Mouse (Mus musculus) forebrain, embryonic 10.5 days (tissue): ENCODE measurements around the gene Rasgrf1. TPM values are rescaled to one million over a fixed set of nuclear protein-coding genes. Genes with fewer than 3 reads are reported as not detected.

ENCODE experiments used
- DNase-seq: peaks from one replicate; pipeline ENCODE4 v3.0.0-alpha.2; 2017; ENCODE audit warnings: low spot score; ENCODE audit errors: extremely low spot score
- H3K27ac ChIP-seq: fragments of 300-500 bp; sonication (generic); 2 replicates; pipeline ENCODE4 v1.5.1; 2016; ENCODE audit warnings: mild to moderate bottlenecking
- H3K27me3 ChIP-seq: fragments of 300-500 bp; sonication (generic); 2 replicates; pipeline ENCODE4 v1.6.1; 2016; ENCODE audit warnings: mild to moderate bottlenecking; ENCODE audit not compliant: poor library complexity, severe bottlenecking
- H3K36me3 ChIP-seq: fragments of 300-500 bp; sonication (generic); replicated peaks from 2 replicates; pipeline ENCODE4 v1.6.1; 2016; ENCODE audit warnings: mild to moderate bottlenecking, moderate library complexity
- H3K4me1 ChIP-seq: fragments of 300-500 bp; sonication (generic); 2 replicates; pipeline ENCODE4 v1.6.1; 2016
- H3K4me3 ChIP-seq: fragments of 300-500 bp; sonication (generic); 2 replicates; pipeline ENCODE4 v1.5.1; 2016; ENCODE audit warnings: mild to moderate bottlenecking, moderate library complexity
- H3K9me3 ChIP-seq: fragments of 300-500 bp; sonication (generic); 2 replicates; pipeline ENCODE4 v1.6.1; 2016; ENCODE audit warnings: mild to moderate bottlenecking, moderate library complexity
- WGBS: fragments of 180-500 bp; shearing (Covaris S2); methylation state at CpG from one replicate; pipeline ENCODE4 v1.1.7; 2016; 5-methylcytosine and 5-hydroxymethylcytosine counted together
- polyA plus RNA-seq: library from polyadenylated mRNA; unstranded; fragments of >200 nt; fragmentation: Nextera tagmentation; extraction: Ambion mirVana; gene quantifications from 2 replicates; pipeline ENCODE4 v1.2.1, GENCODE M21; 2016

Gene Rasgrf1
- polyA plus RNA-seq, 1 experiment from 2014 or later: not detected

DNA sequence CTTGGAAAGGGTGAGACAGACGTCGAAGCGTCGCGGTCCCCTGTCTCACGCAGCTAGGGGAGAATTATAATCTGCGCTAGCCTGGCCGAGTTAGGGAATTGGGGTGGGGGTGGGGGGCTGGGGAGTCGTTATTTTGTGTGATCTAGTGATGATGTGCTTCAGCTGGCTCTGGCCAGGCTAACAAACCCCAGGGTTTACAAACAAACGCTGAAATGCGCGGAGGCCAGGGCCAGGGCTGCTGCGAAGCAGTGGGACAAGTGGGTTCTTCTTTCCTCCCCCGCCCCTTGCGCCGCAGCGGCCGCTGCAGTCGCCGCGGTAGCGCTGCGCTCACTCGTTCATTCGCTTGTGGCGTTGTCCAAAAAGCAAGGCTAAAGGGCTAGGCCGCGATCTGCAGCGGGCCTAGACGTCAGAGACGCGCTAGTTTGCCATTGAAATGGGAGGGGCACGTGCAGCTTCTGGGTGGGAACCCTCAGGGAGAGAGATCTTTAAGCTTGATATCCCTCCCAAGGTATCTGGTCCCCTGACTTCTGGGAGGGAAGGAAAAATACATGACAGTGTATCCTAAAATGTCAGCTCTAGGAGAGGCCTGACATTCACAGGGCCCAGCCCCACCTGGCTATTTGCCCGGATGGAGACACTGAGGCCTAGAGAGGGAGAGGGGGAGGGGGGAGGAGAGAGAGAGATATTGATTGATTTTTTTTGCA, 1.2 kb downstream of the Rasgrf1 start:
- Histone ChIP-seq H3K36me3 (no peaks in the 10 kb centered on the region), H3K4me3 (peak overlapping the region; percentile 58), H3K27me3 (peaks cover 95% of the 10 kb centered on the region), H3K27ac (no peak overlapping the region), H3K9me3 (no peaks in the 10 kb centered on the region), H3K4me1 (peaks cover 32% of the 10 kb centered on the region)
- WGBS: 1% methylated on average over 34 of the region's 34 CpGs
- DNase-seq: peak; percentile 33

DNA sequence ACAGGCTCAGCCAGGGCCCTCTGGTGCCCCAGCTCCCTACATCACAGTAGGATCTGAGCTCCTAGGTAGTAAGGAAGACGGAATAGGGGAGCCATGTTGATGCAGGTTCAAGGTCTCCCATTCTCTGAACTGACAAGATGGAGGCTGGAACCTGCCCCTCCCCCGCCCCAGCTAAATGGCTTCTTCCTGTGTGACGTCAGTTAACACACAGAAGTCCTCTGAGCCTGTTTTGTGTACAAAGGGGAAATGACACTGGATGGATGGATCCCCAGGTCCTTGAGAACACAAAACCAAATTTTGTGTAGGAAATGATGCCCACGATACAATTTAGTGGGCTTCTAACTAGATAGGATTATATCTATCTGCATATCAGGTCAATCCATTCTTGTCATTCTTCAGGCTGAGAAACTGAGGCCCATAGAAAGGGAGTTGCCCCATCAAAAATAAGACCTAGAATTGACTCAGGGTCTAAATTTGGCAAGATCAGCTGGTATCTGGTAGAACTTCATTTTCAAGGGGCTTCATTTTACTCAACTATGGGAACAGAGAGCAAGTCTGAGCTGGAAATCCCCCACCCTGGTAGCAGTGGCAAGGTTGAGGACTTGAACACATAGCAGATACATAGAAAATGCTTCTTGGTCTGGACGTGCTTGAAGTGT, 2.3 kb downstream of the Rasgrf1 start:
- Histone ChIP-seq H3K27ac (no peak overlapping the region), H3K36me3 (no peaks in the 10 kb centered on the region), H3K4me3 (no peak overlapping the region), H3K9me3 (no peaks in the 10 kb centered on the region), H3K27me3 (peaks cover 84% of the 10 kb centered on the region), H3K4me1 (peaks cover 32% of the 10 kb centered on the region)
- 76% methylated on average over 5 of the region's 5 CpGs for WGBS
- no peak for DNase-seq

DNA sequence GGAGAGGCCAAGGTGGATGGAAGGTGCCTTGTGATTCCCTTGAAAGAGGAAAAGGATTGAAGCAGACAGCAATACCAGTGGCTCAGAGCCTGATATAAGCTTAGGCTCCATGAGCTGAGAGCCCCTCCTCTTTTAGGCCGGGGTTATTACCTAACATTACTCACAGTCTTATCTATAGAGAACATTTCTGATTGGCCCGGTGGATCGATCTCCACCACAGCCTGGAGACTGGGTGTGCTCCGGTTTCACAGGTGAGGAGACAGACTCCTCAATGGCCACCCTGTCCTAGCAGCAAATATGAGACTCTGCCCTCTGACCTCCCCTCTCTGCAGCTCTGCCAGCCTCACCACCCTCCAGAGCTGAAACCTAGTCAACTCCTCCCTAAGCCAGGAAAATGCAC, 3.4 kb downstream of the Rasgrf1 start:
- WGBS: 75% methylated on average over 4 of the region's 4 CpGs
- no peak overlapping the region for H3K27ac ChIP-seq
- peaks cover 31% of the 10 kb centered on the region for H3K4me1 ChIP-seq
- H3K27me3 ChIP-seq: peaks cover 73% of the 10 kb centered on the region
- no peaks in the 10 kb centered on the region for H3K36me3 ChIP-seq
- DNase-seq: no peak
- H3K9me3 ChIP-seq: no peaks in the 10 kb centered on the region
- no peak overlapping the region for H3K4me3 ChIP-seq

DNA sequence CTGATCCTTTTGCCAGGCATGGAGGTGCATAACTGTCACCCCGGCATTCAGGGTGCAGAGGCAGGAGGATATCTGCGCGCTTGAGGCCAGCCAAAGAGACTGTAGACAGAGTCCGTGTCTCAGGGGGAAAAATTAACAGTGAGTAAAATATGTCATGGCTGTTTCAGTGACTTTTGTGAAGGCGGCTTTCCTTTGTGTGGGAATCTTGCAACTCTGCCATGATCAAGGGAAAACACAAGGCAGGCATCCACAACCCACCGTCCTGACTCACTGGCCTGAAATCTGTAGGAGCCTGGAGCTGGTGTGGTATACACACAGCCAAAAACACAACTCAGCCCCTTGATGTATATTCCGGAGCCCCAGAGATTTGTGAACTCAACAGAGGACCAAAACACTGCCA, 6.8 kb downstream of the Rasgrf1 start:
- Histone ChIP-seq H3K36me3 (no peaks in the 10 kb centered on the region), H3K27ac (no peak overlapping the region), H3K9me3 (no peaks in the 10 kb centered on the region), H3K4me1 (no peaks in the 10 kb centered on the region), H3K27me3 (peaks cover 40% of the 10 kb centered on the region), H3K4me3 (no peak overlapping the region)
- no peak for DNase-seq
- 93% methylated on average over 7 of the region's 7 CpGs for WGBS

DNA sequence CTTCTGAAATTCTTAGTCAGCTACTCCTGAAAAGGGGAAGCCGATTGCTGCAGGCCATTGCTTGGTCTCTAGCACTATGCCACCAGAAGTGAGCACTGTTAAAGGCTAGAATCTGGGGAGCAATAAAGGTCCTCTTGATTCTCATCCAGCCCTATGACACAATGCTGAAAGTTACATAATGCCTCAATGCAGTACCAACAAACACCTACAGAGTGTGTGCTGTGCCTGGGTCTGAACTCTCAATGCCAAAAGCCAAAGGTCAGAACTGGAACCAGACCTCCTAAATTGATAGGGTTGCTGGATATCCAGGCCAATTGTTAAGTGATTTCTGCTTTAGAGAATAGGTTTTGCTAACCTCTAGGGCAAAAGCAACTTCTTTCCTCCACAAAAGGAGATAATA, 7.7 kb downstream of the Rasgrf1 start:
- Histone ChIP-seq H3K4me3 (no peak overlapping the region), H3K27me3 (peaks cover 30% of the 10 kb centered on the region), H3K27ac (no peak overlapping the region), H3K9me3 (no peaks in the 10 kb centered on the region), H3K4me1 (no peaks in the 10 kb centered on the region), H3K36me3 (no peaks in the 10 kb centered on the region)
- WGBS: 84% methylated on average over 1 of the region's 1 CpGs
- no peak for DNase-seq

DNA sequence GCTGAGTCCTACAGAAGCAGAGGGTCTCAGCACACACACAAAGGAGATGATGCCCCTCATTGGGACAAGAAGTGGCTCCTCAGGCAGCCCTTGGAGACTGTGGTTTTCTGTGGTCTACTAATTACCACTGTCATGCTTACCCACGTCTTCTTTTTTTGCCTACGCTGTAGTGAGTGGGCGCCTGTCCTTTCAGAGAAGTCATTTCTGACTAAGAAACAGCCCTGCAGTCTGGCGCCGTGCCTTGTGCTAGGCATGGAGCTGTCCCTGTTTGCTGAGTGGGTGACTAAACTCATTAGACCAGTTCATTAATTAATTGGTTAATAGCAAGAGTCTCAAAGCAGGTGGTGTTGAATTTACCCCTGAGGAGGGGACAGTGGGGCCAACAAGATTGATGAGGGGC, 9.1 kb downstream of the Rasgrf1 start:
- Histone ChIP-seq H3K9me3 (no peaks in the 10 kb centered on the region), H3K36me3 (no peaks in the 10 kb centered on the region), H3K4me1 (no peaks in the 10 kb centered on the region), H3K27me3 (peaks cover 16% of the 10 kb centered on the region), H3K27ac (no peak overlapping the region), H3K4me3 (no peak overlapping the region)
- WGBS: 92% methylated on average over 5 of the region's 5 CpGs
- no peak for DNase-seq

DNA sequence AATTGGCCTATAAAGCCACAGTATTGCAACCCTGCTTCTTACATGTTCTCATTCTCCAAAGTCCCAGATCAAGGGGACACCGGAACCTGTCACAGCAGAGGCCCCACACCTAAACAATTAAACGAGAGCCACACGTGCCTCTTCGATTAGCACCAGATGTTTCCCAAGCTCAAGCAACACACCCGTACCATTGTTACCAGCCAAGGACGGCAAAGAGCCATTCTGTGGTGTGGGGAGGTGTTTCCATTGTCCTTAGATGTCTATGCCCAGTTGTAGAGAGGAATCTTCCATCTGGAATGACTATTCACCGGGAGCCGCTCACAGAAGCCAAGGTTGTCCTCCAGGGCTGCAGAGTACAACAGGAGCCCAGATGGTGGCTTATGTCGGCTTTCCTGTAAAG, 11.4 kb downstream of the Rasgrf1 start:
- Histone ChIP-seq H3K36me3 (no peaks in the 10 kb centered on the region), H3K27me3 (no peaks in the 10 kb centered on the region), H3K27ac (no peak overlapping the region), H3K9me3 (no peaks in the 10 kb centered on the region), H3K4me1 (no peaks in the 10 kb centered on the region), H3K4me3 (no peak overlapping the region)
- DNase-seq: no peak
- WGBS: 78% methylated on average over 9 of the region's 9 CpGs

DNA sequence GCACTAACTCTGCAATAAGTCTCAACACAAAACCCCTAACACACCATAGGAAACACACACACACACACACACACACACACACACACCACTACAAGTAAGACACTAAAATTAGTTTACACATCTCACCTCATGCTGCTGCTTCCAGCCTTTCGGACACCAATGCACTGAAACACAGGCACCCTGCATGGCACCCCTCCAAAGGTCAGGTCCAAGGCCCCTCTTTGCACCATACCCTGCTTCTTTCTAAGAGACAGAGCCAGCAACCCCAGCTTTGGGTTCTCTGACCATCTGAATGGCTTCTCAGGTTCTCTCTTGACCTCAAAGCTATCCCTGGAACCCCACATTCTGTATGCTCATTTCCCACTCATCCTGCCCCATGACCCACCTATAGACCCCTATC, 13.0 kb downstream of the Rasgrf1 start:
- H3K36me3 ChIP-seq: no peaks in the 10 kb centered on the region
- H3K4me1 ChIP-seq: no peaks in the 10 kb centered on the region
- H3K4me3 ChIP-seq: no peak overlapping the region
- H3K9me3 ChIP-seq: peaks cover 8% of the 10 kb centered on the region; the same call in 1 of the 2 replicates
- DNase-seq: no peak
- no peaks in the 10 kb centered on the region for H3K27me3 ChIP-seq
- H3K27ac ChIP-seq: no peak overlapping the region
- 88% methylated on average over 1 of the region's 1 CpGs for WGBS

DNA sequence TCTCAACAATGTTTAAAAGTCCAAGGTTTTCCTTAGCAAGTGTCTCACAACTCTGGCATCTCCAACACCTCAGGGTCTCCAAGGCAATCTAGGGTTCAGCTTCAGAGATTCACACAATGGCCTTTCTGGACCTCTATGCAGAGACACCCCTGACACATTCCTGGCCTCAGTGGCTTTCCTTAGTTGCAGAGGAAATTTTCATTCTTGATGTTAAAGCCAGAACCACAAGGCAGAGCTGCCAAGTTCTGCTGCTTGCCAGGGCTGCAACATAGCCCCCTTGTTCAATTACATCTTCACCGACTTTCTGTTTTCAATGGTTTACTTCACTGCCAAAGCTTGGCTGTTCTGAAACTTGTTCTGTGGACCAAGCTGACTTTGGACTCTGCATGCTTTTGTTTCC, 15.1 kb downstream of the Rasgrf1 start:
- WGBS: 93% methylated on average over 1 of the region's 1 CpGs
- H3K27ac ChIP-seq: no peak overlapping the region
- peaks cover 8% of the 10 kb centered on the region; the same call in 1 of the 2 replicates for H3K9me3 ChIP-seq
- H3K36me3 ChIP-seq: no peaks in the 10 kb centered on the region
- no peaks in the 10 kb centered on the region for H3K4me1 ChIP-seq
- no peak overlapping the region for H3K4me3 ChIP-seq
- H3K27me3 ChIP-seq: no peaks in the 10 kb centered on the region
- DNase-seq: no peak

DNA sequence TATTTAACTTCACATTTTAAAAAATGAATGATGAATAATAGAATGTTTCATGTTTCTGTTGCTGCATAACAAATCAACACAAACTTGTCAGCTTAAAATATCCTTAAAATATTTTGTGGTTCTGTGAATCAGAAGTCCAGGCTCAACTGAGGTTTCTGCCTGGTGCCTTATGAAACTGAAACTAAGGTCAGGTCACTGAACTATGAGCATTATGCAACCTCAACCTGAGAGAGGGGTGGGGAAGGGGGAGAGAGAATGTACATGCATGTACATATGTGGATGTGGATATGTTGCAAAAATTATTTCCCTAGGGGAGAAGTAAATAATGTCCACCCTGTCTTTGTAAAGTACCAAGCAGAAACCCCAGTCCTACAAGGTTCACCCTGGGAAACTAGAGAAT, 18.8 kb downstream of the Rasgrf1 start:
- DNase-seq: no peak
- no peaks in the 10 kb centered on the region for H3K4me1 ChIP-seq
- H3K9me3 ChIP-seq: peaks cover 8% of the 10 kb centered on the region; the same call in 1 of the 2 replicates

DNA sequence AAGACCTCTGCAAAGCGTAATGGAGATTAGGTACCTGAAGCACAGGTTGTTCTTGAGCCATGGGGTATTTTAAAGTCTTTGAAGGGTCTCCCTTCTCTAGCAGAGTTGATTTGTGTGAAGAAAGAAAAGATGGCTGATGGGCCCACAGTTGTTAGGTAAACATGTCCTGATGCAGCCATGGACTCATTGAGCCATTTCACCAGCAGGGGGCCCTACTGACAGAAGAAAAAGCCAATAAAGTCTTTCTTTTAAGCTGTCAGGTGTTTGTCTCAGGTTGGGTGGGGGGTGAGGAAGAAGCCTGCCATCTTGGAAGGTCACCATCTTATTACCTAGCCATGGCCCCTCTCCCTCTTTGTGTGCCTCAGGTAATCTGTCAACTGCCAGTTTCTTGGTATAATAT, 30.7 kb downstream of the Rasgrf1 start:
- no peak for DNase-seq
- Histone ChIP-seq H3K27me3 (no peaks in the 10 kb centered on the region), H3K27ac (no peak overlapping the region), H3K4me3 (no peak overlapping the region), H3K36me3 (no peaks in the 10 kb centered on the region), H3K4me1 (no peaks in the 10 kb centered on the region), H3K9me3 (peaks cover 5% of the 10 kb centered on the region; the same call in 1 of the 2 replicates)
- 80% methylated on average over 1 of the region's 1 CpGs for WGBS

More for the DNA sequence above, 18.8 kb downstream of the Rasgrf1 start:
- Histone ChIP-seq H3K27ac (no peak overlapping the region), H3K4me3 (no peak overlapping the region), H3K36me3 (no peaks in the 10 kb centered on the region), H3K27me3 (no peaks in the 10 kb centered on the region)

DNA sequence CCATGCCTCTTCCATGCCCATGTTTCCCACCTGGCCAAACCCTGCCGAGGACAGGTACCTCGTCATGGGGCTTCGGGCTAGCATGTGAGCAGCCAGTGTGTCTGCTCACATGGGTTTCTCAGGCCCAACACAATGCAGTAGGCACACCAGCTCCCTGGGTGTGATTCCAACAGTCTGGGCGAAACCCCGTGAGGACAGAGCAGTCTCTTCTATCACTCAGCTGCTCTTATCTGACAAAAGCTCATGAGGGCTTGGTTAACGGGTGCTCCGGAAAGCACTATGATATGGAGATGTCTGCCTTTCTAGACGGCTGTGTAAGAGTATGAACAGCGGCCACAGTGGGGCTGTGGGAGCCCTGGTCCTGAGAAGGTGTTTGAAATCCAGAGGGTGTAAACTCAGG, 37.1 kb downstream of the Rasgrf1 start:
- Histone ChIP-seq H3K4me1 (no peaks in the 10 kb centered on the region), H3K36me3 (no peaks in the 10 kb centered on the region), H3K27me3 (no peaks in the 10 kb centered on the region), H3K9me3 (no peaks in the 10 kb centered on the region), H3K27ac (no peak overlapping the region), H3K4me3 (no peak overlapping the region)
- 90% methylated on average over 9 of the region's 9 CpGs for WGBS
- DNase-seq: no peak

DNA sequence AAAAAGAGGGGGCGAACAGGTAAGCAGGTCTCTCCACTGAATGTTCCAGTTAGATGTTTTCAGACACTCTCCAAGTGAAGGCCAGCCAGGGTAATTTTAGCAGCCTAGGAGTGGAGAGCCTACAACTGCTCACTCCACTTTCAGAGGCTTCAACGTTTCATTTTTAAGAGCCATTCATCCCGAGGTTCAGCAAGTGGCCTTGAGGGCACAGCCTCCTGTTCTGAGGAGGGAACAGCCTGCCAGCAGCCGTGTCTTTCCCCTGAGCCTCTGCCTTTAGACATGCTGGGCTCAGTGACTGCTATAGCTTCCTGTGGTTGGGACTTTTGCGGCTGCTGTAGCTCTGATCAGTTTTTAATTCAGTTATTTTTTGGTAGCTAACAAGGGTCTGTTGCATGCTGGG, 38.9 kb downstream of the Rasgrf1 start:
- no peaks in the 10 kb centered on the region for H3K27me3 ChIP-seq
- H3K4me1 ChIP-seq: no peaks in the 10 kb centered on the region
- H3K27ac ChIP-seq: no peak overlapping the region
- H3K9me3 ChIP-seq: no peaks in the 10 kb centered on the region
- H3K4me3 ChIP-seq: no peak overlapping the region
- 68% methylated on average over 5 of the region's 5 CpGs for WGBS
- no peak for DNase-seq
- no peaks in the 10 kb centered on the region for H3K36me3 ChIP-seq
